Mouse (Mus musculus) lung, adult 2 months (tissue): Measurements from ENCODE around the gene Maml3.

Experiments used
- CTCF ChIP-seq: fragments of 200-500 bp; IDR thresholded peaks from 2 replicates; pipeline ENCODE4 v1.5.1; 2011; ENCODE audit warnings: mild to moderate bottlenecking, low read length, control low read depth; ENCODE audit not compliant: insufficient read depth
- POLR2A ChIP-seq: fragments of 200-500 bp; IDR thresholded peaks from 2 replicates; pipeline ENCODE4 v1.6.1; 2011; ENCODE audit warnings: low read depth, mild to moderate bottlenecking, control low read depth, low read length, borderline replicate concordance; ENCODE audit errors: extremely low read depth

GRCm38 (mm10) chr3:51717455-51717854 lies 387.4 kb downstream of the Maml3 start:
- no peak for TF ChIP-seq POLR2A
- no peak for TF ChIP-seq CTCF
